Mouse (Mus musculus): ENCODE measurements around the gene Lat2. TPM values are rescaled to one million over a fixed set of nuclear protein-coding genes. Genes with fewer than 3 reads are reported as not detected.
A peak's percentile ranks its signal among the peaks of the same experiment; 100 is the strongest.
"Not testable (repeated sequence)": the region's sequence is repeated elsewhere in the genome, so short reads cannot be mapped to it uniquely, and the experiment has no call there.

The Lat2 gene
- 10 to 100 TPM in 2 of 4 experiments, 1 to 10 TPM in 2; 2.3 to 10.9 (median 6.9) TPM for total RNA-seq (2022)

DNA sequence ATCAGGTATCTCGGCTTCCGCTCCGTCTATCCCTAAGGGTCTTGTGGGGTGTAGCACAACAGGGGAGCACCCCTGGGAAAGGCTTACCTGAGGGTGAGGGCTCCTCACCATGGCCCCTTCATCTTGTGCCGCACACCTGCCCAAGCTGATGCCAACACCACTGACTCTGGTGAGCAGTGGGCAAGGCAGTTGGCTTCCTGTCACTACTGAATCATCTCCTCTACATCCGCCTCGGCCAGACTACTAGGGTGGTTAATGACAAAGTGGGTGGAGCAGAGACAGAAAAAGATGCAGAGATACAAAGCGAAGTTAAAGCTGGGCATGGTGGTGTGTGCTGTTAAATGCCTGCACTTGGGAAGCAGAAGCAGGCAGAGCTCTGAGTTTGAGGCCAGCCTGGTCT lies at the start of gene Lat2:
Gene Lat2 (minus strand): TSS at position 224 of the 400 bp plus-strand sequence.
- DNase-seq (ENCODE audit: low spot score in 2 of 2) = peak in 1 of 2 experiments; percentile 40

DNA sequence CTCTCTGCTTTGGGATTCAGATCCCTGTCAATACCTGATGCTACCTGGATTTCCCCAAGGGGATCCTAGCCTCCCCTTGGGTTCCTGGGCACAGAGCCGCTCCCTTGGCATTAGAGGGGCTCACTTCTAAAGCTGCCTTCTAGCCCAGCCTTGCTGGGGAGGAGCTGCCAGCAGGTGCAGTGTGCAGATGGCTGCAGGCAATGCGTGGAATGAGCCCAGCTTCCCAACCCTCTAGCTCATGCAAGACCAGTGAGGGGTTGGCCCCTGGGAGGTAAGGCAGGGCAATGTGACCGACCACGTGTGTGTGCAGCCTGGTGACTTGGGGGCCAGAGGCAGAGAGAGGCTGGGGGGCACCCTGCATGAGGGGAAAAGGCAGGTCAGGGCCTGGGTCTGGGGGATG lies 41.9 kb upstream of the Lat2 start:
- no peak for DNase-seq (ENCODE audit: low spot score in 2 of 2)

DNA sequence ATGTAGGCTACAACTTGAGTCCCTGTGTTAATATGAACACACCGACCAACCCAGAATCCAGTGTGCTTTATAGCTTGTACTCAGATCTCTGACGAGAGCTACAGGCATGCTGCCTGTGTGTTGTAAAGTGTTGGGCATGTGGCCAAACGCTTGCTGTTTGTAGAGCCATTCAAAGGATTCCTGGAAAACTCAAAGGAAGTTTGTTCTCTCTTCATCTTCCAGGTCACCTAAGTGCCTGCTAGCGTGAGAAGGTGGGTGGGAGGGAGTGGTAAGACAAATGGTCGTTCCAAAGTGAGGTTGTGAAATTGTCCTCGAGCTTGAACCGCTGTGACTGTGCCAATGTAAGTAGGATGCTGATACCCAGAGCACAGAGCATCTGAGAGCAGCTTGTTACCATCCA lies 37.2 kb upstream of the Lat2 start:
- no peak for DNase-seq (ENCODE audit: low spot score in 2 of 2)

DNA sequence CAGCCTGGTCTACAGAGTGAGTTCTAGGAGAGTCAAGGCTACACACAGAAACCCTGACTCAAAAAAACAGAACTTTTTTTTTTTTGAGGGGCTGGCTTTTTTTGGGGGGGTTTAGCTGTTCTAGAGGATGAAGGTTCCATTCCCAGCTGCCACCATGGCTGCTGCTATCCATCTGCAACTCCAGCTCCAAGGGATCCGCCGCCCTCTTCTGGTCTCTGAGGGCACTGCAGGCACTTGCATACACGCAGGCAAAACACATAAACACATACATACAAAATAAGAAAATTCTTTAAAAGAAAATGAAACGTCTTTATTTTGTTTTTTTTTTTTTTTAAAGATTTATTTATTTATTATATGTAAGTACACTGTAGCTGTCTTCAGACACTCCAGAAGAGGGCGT lies 36.1 kb upstream of the Lat2 start:
- no peak for DNase-seq (ENCODE audit: low spot score in 2 of 2)

DNA sequence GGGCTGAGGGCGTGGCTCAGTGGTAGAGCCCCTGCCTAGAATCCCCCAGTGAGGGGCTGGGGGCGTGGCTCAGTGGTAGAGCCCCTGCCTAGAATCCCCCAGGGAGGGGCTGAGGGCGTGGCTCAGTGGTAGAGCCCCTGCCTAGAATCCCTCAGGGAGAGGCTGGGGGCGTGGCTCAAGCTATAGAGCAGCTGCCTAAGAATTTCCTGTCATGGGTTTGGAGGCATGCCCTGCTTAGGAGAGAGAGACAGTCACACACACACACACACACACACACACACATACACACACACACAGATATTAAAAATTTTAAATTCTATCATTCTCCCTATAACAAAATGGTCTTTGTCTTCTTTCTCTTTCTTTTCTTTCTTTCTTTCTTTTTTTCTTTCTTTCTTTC lies 34.2 kb upstream of the Lat2 start:
- not testable (repeated sequence) for DNase-seq (ENCODE audit: low spot score in 2 of 2)

DNA sequence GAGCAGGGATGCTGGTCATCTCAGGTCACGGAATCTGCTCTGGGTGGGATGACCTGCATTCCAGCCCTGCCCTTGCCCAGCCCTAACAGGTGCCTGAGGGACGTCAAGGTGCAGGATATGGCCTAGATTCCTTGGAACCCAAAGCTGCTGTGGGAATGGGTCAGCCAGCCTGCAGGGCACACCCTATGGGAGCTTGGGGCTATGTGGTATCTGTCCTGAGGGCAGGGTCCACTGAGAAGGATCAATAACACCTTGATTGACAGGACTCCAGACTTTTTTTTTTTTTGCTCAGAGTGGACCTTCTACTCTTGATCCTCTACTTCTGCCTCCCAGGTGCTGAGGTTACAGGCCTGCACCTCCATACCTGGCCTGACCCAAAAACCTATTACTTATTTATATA lies 32.6 kb upstream of the Lat2 start:
- DNase-seq (ENCODE audit: low spot score in 2 of 2) = no peak

DNA sequence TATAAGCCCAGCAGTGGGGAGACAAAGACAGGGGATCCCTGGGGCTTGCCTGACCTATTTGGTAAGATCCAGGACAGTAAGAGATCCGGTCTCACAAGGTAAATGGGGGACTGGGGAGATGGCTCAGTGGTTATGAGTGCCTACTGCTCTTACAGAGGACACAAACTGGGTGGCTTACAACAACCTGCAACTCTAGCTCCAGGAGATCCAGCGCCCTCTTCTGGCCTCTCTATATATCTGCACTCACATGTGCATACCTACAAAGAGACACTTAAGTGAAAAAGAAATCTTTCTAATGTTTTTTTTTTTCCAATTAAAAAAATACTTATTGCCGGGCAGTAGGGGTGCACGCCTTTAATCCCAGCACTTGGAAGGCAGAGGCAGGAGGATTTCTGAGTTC lies 31.6 kb upstream of the Lat2 start:
- no peak for DNase-seq (ENCODE audit: low spot score in 2 of 2)

DNA sequence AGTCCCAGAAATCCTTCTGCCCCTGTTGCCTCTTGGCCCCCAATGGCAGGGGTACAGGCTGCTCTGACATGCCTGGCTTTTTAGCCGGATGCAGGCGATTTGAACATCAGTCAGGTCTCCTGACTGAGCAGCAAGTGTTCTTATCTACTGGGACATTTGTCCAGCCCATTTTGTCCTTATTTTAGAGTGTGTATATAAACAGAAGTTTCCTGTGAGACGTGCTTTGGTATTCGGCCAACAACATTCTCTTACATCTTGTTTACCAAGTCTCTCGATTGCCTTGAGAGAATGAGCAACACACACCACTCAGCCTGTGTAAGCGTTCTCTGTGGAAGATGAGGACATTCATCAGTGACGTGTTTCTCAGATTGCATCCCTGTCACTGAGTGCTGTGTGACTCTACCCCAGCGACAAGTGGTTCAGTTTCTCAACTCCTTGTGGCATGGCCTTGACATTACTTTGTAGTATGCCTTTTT lies 29.9 kb upstream of the Lat2 start:
- DNase-seq (ENCODE audit: low spot score in 2 of 2) = no peak

DNA sequence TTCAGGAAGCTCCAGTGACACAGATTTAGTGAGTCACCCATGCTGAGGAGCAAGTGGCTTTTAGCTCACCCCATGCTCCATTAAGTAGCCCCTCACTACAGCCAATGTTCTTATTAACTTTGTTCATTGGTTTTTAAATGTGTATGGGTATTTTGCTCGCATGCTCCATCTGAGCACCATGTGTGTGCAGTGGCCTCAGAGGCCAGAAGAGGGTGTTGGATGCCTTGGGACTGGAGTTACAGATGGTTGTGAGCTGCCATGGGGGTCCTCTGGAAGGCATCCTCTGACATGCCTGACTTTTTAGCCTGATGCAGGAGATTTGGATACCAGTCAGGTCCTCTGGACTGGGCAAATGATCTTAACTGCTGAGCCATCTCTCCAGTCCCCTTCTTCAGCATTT lies 29.3 kb upstream of the Lat2 start:
- no peak for DNase-seq (ENCODE audit: low spot score in 2 of 2)

DNA sequence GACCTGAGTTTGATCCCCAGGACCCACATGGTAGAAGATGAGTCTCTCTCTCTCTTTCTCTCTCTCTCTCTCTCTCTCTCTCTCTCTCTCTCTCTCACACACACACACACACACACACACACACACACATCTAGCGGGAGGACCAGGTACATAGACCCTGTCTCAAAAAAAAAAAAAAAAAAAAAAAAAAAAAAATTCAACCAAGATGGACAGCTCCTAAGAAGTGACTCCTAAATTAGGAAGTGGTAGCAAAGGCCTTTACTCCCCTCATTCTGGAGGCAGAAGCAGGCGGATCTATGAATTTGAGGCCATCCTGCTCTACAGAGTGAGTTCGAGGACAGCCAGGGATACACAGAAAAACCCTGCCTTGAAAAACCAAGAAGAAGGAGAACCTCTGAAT lies 25.5 kb upstream of the Lat2 start:
- DNase-seq (ENCODE audit: low spot score in 2 of 2) = no peak

DNA sequence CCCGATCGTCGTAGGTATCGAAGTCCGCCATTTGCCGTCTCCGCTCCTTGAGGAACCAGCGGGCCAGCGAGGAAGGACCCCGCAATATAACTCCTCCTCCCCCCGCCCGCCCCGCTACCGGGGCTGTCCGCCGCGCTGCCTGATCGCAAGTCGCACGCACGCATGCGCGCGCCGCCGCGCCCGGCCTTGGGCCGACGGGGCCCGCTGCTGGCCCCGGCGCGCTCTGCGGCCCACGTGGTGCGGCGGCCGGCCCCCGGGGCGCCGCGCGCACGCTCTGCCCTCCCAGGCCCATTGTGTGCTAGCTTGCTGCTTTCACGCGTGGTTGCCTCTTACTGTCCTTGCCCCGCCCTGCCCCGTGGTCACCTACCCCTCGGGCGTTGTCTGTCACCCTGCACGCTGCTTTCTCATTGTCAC lies 24.5 kb upstream of the Lat2 start, which contains the start of gene Eif4h:
Gene Eif4h (minus strand): TSS at position 222 of the 414 bp plus-strand sequence.
- peak; percentile 88 to 95 for DNase-seq (ENCODE audit: low spot score in 2 of 2)

DNA sequence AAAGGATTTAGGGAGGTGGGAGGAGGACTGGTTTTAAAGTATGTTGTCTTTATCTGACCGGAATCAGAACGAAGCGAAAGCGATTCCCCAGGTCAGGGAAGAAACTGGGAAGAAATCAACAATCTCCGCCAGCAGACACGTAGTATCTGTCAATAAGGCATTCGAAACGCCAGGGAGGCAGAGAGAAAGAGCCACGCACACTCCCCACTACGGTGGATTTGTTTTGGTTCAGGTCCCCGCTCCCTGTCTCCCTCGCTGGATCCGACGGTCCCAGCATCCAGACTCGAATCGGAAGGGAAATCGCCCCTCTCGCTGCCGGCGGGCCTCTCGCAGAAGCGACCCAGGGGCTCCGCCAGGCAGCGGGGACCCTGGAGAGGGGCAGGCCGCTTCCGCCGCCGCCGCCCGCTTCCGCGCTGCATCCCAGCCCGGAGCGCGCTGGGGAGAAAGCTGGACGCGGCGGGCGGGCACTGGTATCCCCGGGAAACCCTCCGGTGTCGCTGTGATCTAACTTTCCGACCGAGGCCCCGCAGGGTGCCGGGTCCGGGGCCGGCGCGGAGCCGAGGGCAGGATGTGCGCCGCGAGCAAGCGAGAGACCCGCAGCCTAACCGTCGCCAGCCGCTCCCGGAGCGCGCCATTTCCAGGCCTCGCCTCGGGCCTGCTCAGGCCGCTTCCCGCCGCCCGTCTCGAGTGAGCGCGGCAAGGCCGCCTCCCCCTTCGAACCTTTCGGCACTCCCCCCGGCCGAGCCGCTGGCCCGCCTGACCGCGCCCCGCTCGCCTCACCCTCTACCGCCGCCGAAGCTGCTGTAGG lies 23.8 kb upstream of the Lat2 start:
- no peak for DNase-seq (ENCODE audit: low spot score in 2 of 2)

DNA sequence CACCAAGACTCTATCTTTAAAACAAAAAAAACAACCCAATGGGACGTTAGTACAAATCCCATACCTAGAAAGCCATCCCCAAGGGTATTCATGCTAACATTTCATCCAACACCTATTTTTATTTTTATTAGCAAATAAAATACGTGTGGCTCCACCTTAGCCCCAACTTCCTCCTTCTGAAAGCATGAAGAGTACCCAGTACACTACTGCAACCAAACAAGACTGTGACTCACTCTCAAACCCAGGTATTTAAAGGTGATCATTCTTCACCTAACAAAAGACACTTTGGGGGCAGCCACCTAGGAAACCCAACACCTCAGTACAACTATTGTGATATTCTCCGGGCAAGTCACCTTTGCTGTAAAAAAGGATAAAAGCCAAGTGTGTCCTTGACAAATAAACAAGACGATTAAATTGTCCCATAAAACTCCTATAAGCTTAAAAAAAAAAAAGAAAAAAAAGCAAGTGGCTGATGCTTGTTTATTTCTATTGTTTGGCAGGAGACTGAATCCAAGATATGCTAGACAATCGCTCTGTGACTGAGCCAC lies 23.1 kb upstream of the Lat2 start:
- DNase-seq (ENCODE audit: low spot score in 2 of 2) = no peak

DNA sequence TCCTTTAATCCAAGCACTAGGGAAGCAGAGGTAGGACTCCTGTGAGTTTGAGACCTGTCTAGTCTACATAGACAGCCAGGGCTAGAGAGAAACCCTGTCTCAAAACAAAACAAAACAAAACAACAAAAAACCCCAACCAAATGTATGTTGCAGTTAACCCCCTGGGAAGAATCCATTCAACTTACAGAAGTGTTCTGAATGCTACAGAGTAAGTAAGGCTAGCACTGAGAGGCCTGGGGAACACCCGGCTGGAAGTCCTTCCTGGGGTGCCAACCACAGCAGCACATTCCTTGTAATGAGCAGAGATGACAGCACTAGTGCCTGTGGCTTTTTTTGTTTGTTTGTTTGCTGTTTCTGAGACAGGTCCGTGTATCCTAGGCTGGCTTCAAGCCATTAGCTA lies 18.0 kb upstream of the Lat2 start:
- no peak for DNase-seq (ENCODE audit: low spot score in 2 of 2)

DNA sequence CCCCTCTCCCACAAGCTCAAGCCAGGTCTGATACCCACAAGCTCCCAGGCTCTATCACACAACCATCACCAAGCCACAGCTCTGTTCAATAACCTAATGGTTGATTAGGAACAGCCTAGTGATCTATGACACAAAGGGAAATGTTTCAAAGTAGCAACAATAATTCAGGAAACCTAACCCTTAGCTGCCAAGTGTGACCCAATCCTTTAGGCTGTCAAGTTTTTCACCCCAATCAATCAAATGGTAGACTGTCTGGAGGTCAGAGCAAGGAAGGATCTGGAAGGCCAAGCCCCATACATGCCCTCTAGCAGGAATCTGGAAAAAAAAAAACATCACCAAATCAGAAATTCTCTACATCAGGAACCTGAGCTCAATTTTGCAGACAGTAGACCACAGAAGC lies 16.0 kb upstream of the Lat2 start:
- no peak for DNase-seq (ENCODE audit: low spot score in 2 of 2)

DNA sequence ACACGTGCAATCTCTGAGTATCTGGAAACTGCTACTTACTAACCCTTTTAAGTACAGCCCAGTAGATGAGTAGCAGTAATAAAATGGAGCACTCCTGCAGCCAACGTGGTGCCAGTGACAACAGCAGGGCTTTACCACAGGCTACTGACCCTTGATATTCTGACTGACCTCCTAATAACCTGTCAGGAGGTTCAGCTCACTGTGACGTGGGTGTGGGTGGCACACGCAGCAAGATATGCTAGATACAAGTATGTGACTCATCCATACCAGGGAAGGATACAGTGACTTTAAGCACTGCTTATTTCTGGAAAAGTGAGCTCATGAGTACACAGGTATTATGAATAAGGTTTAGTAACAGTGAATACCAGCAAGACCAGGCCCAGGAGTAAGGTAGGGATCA lies 14.7 kb upstream of the Lat2 start:
- DNase-seq (ENCODE audit: low spot score in 2 of 2) = no peak

DNA sequence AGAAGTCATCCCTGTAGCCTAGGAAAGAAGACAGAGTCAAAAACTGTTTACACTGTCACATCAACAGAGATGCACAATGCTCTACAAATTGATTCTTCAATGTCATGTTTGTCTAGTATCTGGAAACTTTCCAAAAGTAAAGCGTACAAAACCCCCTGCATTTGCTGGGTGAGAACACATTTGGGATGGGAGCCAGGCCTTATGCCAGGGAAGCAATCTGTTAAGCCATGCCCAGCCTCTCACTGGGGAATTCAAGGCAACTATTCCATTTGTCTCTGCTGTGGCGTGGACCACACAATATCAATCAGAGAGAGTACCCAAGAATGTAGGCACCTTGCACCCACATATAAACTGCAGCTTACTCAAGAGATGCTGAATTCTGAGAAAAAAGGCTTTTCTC lies 7.2 kb upstream of the Lat2 start:
- peak in 1 of 2 experiments; percentile 33 for DNase-seq (ENCODE audit: low spot score in 2 of 2)

DNA sequence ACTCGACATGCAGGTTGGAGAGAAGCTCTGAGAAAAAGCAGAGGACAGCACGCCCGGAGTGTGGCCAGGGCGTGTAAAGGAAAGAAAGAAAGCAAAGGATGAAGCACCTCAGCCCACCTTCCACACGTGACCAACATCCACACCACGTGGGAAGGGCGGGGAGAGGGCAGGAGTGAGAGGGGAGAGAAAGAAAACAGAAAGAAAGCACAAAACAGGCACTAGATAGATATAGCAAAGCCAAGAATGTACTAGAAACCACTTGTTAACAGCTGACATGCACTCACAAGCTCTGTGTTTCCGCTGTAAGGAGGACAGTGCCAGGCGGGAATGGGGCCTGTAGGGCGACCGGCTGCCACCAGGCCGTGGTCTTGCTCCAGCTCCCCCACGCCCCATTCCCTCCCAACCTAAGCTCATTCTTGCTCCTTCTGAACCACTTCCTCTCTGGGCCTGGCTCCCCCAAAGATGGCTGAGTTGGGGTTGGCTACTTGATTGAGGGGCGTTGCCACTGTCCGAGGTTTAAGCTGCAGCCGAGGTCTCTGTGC lies 6.3 kb upstream of the Lat2 start:
- no peak for DNase-seq (ENCODE audit: low spot score in 2 of 2)

DNA sequence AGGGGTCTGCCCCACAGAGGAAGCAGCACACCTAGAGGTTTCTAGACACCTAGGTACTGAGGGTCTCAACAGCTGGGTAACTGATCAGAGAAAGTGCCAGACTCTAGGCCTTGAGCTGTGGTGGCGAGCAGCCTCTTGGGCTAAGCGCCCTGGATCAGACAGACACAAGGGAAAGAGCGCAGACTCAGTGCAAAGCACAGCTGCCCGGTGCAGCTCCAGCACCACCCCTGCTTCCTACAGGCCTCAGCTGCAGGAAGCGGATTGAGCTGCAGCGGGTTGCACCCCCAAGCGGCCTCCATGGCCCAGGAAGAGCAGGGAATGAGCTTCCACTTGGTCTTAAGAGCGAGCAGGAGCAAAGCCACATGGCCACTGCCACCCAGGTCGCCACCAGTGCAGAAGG lies 5.6 kb upstream of the Lat2 start:
- no peak for DNase-seq (ENCODE audit: low spot score in 2 of 2)

DNA sequence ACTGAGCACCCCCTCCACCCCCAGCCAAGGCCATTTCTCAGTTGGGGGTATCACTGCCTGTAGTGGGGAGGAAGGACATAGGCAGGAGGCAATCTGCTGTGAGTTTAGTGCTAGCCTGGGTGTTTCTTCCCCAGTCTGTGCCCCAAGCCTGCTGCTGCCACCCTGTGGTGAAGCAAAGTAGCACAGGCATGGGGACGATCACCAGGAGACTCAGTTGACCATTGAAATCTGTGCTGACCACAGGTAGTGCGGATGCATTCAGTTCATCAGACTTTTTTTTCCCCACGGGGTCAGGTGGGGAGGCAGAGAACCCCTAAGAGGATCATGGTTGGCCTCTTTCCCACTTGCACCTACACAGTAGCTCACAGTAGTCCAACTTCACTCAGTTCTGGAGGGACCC lies 2.2 kb upstream of the Lat2 start:
- DNase-seq (ENCODE audit: low spot score in 2 of 2) = peak in 1 of 2 experiments; percentile 68

DNA sequence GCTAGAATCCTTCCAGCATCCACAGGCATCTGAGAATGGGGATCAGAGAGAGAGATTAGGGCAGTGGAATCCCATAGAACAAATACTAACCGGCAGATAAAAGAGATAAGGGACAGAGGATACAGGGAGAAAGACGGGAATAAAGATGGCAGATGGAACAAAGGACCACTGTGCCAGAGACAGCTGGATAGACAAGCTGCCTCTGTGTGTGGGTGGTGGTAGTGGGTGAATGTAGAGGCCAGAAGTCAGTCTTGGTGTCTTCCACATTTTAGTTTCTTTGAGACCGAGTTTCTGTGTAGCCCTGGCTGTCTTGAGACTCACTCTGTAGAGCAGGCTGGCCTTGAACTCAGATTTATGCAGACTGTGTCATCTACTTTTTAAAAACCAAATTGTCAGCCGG lies 955 bp upstream of the Lat2 start:
- no peak for DNase-seq (ENCODE audit: low spot score in 2 of 2)

DNA sequence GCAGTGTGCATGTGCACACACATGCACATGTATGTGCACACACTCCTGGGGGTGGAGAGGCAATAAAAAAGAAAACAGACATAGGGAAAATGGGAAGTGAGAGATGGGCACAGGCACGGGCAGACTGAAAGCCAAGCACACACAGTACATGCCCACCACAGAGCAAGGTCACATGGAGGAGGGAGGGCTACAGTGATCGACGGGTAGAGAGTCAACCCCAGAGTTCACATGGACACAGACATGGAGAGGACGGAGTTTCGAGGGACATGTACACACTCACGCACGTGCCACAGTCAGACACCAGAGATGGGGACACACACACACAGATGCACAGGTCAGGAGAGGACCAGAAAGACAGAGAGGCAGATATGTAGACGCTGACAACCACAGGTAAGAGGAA lies 555 bp upstream of the Lat2 start:
- no peak for DNase-seq (ENCODE audit: low spot score in 2 of 2)

DNA sequence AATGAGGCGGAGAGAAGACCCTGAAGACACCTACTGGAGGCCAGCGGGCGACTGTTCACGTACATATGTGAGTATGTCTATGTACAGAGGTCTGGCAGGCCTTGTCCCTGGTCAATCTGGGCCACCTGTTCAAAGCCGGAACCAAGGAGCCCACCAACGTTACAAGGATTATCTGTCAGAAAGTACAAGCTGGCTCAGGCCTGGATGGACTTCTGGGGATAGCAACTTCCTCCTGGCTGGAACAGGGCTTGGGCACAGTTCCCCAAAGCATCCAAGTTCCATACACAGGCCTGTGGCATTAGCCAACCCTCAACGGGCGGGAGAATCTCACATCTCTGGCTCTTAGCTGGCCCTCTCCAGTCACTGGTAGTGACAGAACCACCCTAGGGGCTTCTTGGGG lies 529 bp downstream of the Lat2 start:
- DNase-seq (ENCODE audit: low spot score in 2 of 2) = no peak

Measured in left cerebral cortex, adult 8-10 months (tissue).